Mouse (Mus musculus): ENCODE data around the gene Megf9.
A peak's percentile ranks its signal among the peaks of the same experiment; 100 is the strongest.

Gene Megf9

GRCm38 (mm10) chr4:70523346-70523745, 11.4 kb downstream of the Megf9 start:
- DNase-seq (ENCODE audit: low read depth, low spot score) = no peak

GRCm38 (mm10) chr4:70521506-70522292, 13.1 kb downstream of the Megf9 start:
- no peak for DNase-seq (ENCODE audit: low read depth, low spot score)

- DNase-seq (ENCODE audit: low read depth, low spot score) = no peak
These were observed 17.1 kb downstream of the Megf9 start for GRCm38 (mm10) chr4:70517646-70518045.

GRCm38 (mm10) chr4:70516289-70516688, 18.5 kb downstream of the Megf9 start:
- no peak for DNase-seq (ENCODE audit: low read depth, low spot score)

- DNase-seq (ENCODE audit: low read depth, low spot score) = no peak
These were observed 19.3 kb downstream of the Megf9 start for GRCm38 (mm10) chr4:70515514-70515913.

- no peak for DNase-seq (ENCODE audit: low read depth, low spot score)
These were observed 24.8 kb downstream of the Megf9 start for GRCm38 (mm10) chr4:70509987-70510386.

GRCm38 (mm10) chr4:70509565-70509964, 25.2 kb downstream of the Megf9 start:
- no peak for DNase-seq (ENCODE audit: low read depth, low spot score)

- no peak for DNase-seq (ENCODE audit: low read depth, low spot score)
These were observed 26.6 kb downstream of the Megf9 start for GRCm38 (mm10) chr4:70508207-70508606.

- no peak for DNase-seq (ENCODE audit: low read depth, low spot score)
These were observed 28.8 kb downstream of the Megf9 start for GRCm38 (mm10) chr4:70505951-70506350.

GRCm38 (mm10) chr4:70503827-70504226, 31.0 kb downstream of the Megf9 start:
- no peak for DNase-seq (ENCODE audit: low read depth, low spot score)

- no peak for DNase-seq (ENCODE audit: low read depth, low spot score)
These were observed 35.5 kb downstream of the Megf9 start for GRCm38 (mm10) chr4:70499285-70499684.

GRCm38 (mm10) chr4:70496978-70497377, 37.8 kb downstream of the Megf9 start:
- DNase-seq (ENCODE audit: low read depth, low spot score) = no peak

GRCm38 (mm10) chr4:70489792-70490191, 45.0 kb downstream of the Megf9 start:
- DNase-seq (ENCODE audit: low read depth, low spot score) = no peak

- no peak for DNase-seq (ENCODE audit: low read depth, low spot score)
These were observed 46.4 kb downstream of the Megf9 start for GRCm38 (mm10) chr4:70488415-70488814.

- no peak for DNase-seq (ENCODE audit: low read depth, low spot score)
These were observed 50.7 kb downstream of the Megf9 start for GRCm38 (mm10) chr4:70484134-70484533.

- no peak for DNase-seq (ENCODE audit: low read depth, low spot score)
These were observed 52.9 kb downstream of the Megf9 start for GRCm38 (mm10) chr4:70481931-70482330.

- no peak for DNase-seq (ENCODE audit: low read depth, low spot score)
These were observed 63.4 kb downstream of the Megf9 start for GRCm38 (mm10) chr4:70471398-70471797.

- no peak for DNase-seq (ENCODE audit: low read depth, low spot score)
These were observed 68.7 kb downstream of the Megf9 start for GRCm38 (mm10) chr4:70465921-70466689.

GRCm38 (mm10) chr4:70463302-70463701, 71.5 kb downstream of the Megf9 start:
- no peak for DNase-seq (ENCODE audit: low read depth, low spot score)

GRCm38 (mm10) chr4:70461416-70461815, 73.4 kb downstream of the Megf9 start:
- no peak for DNase-seq (ENCODE audit: low read depth, low spot score)

- DNase-seq (ENCODE audit: low read depth, low spot score) = no peak
These were observed 82.6 kb downstream of the Megf9 start for GRCm38 (mm10) chr4:70452161-70452560.

GRCm38 (mm10) chr4:70451750-70452149, 83.0 kb downstream of the Megf9 start:
- peak; percentile 54 for DNase-seq (ENCODE audit: low read depth, low spot score)

- DNase-seq (ENCODE audit: low read depth, low spot score) = peak; percentile 19
These were observed 85.1 kb downstream of the Megf9 start for GRCm38 (mm10) chr4:70449668-70450067.

All from A20 (cell line).